Mouse (Mus musculus) cortical plate, adult 2 months (tissue): ENCODE measurements around the gene Myo6.

Source experiments
- CTCF ChIP-seq: fragments of 200-500 bp; IDR thresholded peaks from 2 replicates; pipeline ENCODE4 v1.5.1; 2011; ENCODE audit warnings: mild to moderate bottlenecking, control low read depth, low read length; ENCODE audit not compliant: insufficient read depth; ENCODE audit errors: extremely low read depth
- POLR2A ChIP-seq: fragments of 200-500 bp; IDR thresholded peaks from 2 replicates; pipeline ENCODE4 v1.6.1; 2011; ENCODE audit warnings: mild to moderate bottlenecking, low read length, control low read depth; ENCODE audit not compliant: insufficient read depth; ENCODE audit errors: extremely low read depth

GRCm38 (mm10) chr9:80307629-80308028 is 142.8 kb downstream of the Myo6 start:
- TF ChIP-seq POLR2A (no peak), CTCF (no peak)
